Mouse (Mus musculus) kidney, embryonic 16.5 days (tissue): ENCODE data around the gene Fbxo39. TPM values are rescaled to one million over a fixed set of nuclear protein-coding genes. Genes with fewer than 3 reads are reported as not detected.
"Not testable (repeated sequence)": the region's sequence is repeated elsewhere in the genome, so short reads cannot be mapped to it uniquely, and the experiment has no call there.

Source experiments
- ATAC-seq: fragments of 200-750 bp; cut with Nextera tagmentation; 2 replicates; pipeline ENCODE4 v1.8.0; 2017; ENCODE audit warnings: moderate TSS enrichment; ENCODE audit not compliant: low FRiP score, low TSS enrichment
- H3K27ac ChIP-seq: fragments of 300-500 bp; sonication (generic); 2 replicates; pipeline ENCODE4 v1.5.1; 2014; ENCODE audit warnings: low read length
- H3K27me3 ChIP-seq: fragments of 300-500 bp; sonication (generic); 2 replicates; pipeline ENCODE4 v1.6.1; 2014; ENCODE audit warnings: low read length, control low read depth, mixed read lengths; ENCODE audit not compliant: insufficient read depth
- H3K36me3 ChIP-seq: fragments of 300-500 bp; sonication (generic); 2 replicates; pipeline ENCODE4 v1.6.1; 2014; ENCODE audit warnings: low read length, control low read depth, mixed read lengths; ENCODE audit not compliant: insufficient read depth
- H3K4me1 ChIP-seq: fragments of 300-500 bp; sonication (generic); 2 replicates; pipeline ENCODE4 v1.6.1; 2014; ENCODE audit warnings: low read length, control low read depth, mixed read lengths; ENCODE audit not compliant: insufficient read depth
- H3K4me2 ChIP-seq: fragments of 300-500 bp; sonication (generic); replicated peaks from 2 replicates; pipeline ENCODE4 v1.6.1; 2014; ENCODE audit warnings: low read depth, low read length
- H3K4me3 ChIP-seq: fragments of 300-500 bp; sonication (generic); 2 replicates; pipeline ENCODE4 v1.5.1; 2014; ENCODE audit warnings: mild to moderate bottlenecking, low read length
- H3K9ac ChIP-seq: fragments of 300-500 bp; sonication (generic); replicated peaks from 2 replicates; pipeline ENCODE4 v1.6.1; 2014; ENCODE audit warnings: low read length
- H3K9me3 ChIP-seq: fragments of 300-500 bp; sonication (generic); 2 replicates; pipeline ENCODE4 v1.6.1; 2016; ENCODE audit warnings: low read length, control low read depth
- WGBS: fragments of 180-500 bp; shearing (Covaris S2); extraction: QIAGEN DNeasy Blood & Tissue Kit; methylation state at CpG from one replicate; pipeline ENCODE4 v1.1.7; 2014; 5-methylcytosine and 5-hydroxymethylcytosine counted together
- polyA plus RNA-seq: library from polyadenylated mRNA; unstranded; fragments of >200 nt; fragmentation: Nextera tagmentation; extraction: Ambion mirVana; gene quantifications from 2 replicates; pipeline ENCODE4 v1.2.1, GENCODE M21; 2015

Fbxo39 gene
- polyA plus RNA-seq, 1 experiment from 2014 or later, result not detected

GRCm38 (mm10) chr11:72339716-72340115 is 25.5 kb downstream of the Fbxo39 start:
- no peak for ATAC-seq
- Histone ChIP-seq H3K4me2 (no peak overlapping the region), H3K4me1 (peaks cover 28% of the 10 kb centered on the region), H3K4me3 (no peak overlapping the region), H3K36me3 (no peaks in the 10 kb centered on the region), H3K27ac (peak overlapping the region; percentile 83), H3K27me3 (no peaks in the 10 kb centered on the region), H3K9ac (no peak overlapping the region), H3K9me3 (no peaks in the 10 kb centered on the region)
- 83% methylated on average over 4 of the region's 4 CpGs for WGBS

GRCm38 (mm10) chr11:72342549-72343237 is 28.4 kb downstream of the Fbxo39 start:
- no peaks in the 10 kb centered on the region for H3K9me3 ChIP-seq
- peaks cover 28% of the 10 kb centered on the region for H3K4me1 ChIP-seq
- H3K36me3 ChIP-seq, result no peaks in the 10 kb centered on the region
- H3K27ac ChIP-seq, result no peak overlapping the region
- H3K27me3 ChIP-seq, result no peaks in the 10 kb centered on the region
- peak overlapping the region; percentile 32 for H3K4me2 ChIP-seq
- no peak overlapping the region for H3K9ac ChIP-seq
- WGBS, result 11% methylated on average over 7 of the region's 7 CpGs
- peak; percentile 66 for ATAC-seq
- H3K4me3 ChIP-seq, result no peak overlapping the region

GRCm38 (mm10) chr11:72343238-72343625 is 29.0 kb downstream of the Fbxo39 start:
- H3K4me1 ChIP-seq, result peaks cover 24% of the 10 kb centered on the region
- H3K9ac ChIP-seq, H3K27ac ChIP-seq, H3K27me3 ChIP-seq, H3K4me2 ChIP-seq, H3K4me3 ChIP-seq, ATAC-seq, H3K9me3 ChIP-seq, H3K36me3 ChIP-seq: not testable (repeated sequence)
- WGBS, result 90% methylated on average over 5 of the region's 5 CpGs

GRCm38 (mm10) chr11:72343904-72344303 is 29.7 kb downstream of the Fbxo39 start:
- WGBS, result 25% methylated on average over 8 of the region's 8 CpGs

GRCm38 (mm10) chr11:72344486-72344885 is 30.2 kb downstream of the Fbxo39 start:
- Histone ChIP-seq H3K4me1 (peaks cover 16% of the 10 kb centered on the region), H3K27me3 (no peaks in the 10 kb centered on the region), H3K4me3 (no peak overlapping the region), H3K36me3 (no peaks in the 10 kb centered on the region), H3K9me3 (no peaks in the 10 kb centered on the region), H3K27ac (no peak overlapping the region), H3K9ac (no peak overlapping the region), H3K4me2 (no peak overlapping the region)
- 83% methylated on average over 11 of the region's 11 CpGs for WGBS
- no peak for ATAC-seq

More at GRCm38 (mm10) chr11:72343904-72344303, 29.7 kb downstream of the Fbxo39 start:
- no peak overlapping the region for H3K27ac ChIP-seq
- ATAC-seq, result no peak
- H3K9me3 ChIP-seq, result no peaks in the 10 kb centered on the region
- no peak overlapping the region for H3K9ac ChIP-seq
- H3K4me1 ChIP-seq, result peaks cover 20% of the 10 kb centered on the region
- H3K27me3 ChIP-seq, result no peaks in the 10 kb centered on the region
- no peak overlapping the region for H3K4me2 ChIP-seq
- H3K4me3 ChIP-seq, result no peak overlapping the region
- H3K36me3 ChIP-seq, result no peaks in the 10 kb centered on the region

- peaks cover 5% of the 10 kb centered on the region for H3K4me1 ChIP-seq
- H3K4me2 ChIP-seq, result no peak overlapping the region
- 0 out of 2 replicates have a peak overlapping the region, but pooled peaks have one; percentile 34 for H3K27ac ChIP-seq
- no peaks in the 10 kb centered on the region for H3K36me3 ChIP-seq
- no peak overlapping the region for H3K4me3 ChIP-seq
- no peak overlapping the region for H3K9ac ChIP-seq
- no peaks in the 10 kb centered on the region for H3K27me3 ChIP-seq
- no peaks in the 10 kb centered on the region for H3K9me3 ChIP-seq
- WGBS, result 48% methylated on average over 10 of the region's 10 CpGs
- ATAC-seq, result no peak
Observed at GRCm38 (mm10) chr11:72348563-72348962, 34.3 kb downstream of the Fbxo39 start.

- Histone ChIP-seq H3K27ac (0 out of 2 replicates have a peak overlapping the region, but pooled peaks have one; percentile 34), H3K4me3 (no peak overlapping the region)
- 47% methylated on average over 8 of the region's 8 CpGs for WGBS
Observed at GRCm38 (mm10) chr11:72349016-72349415, 34.8 kb downstream of the Fbxo39 start.

GRCm38 (mm10) chr11:72349652-72350051 is 35.4 kb downstream of the Fbxo39 start:
- Histone ChIP-seq H3K4me3 (no peak overlapping the region), H3K4me1 (peaks cover 5% of the 10 kb centered on the region), H3K27ac (no peak overlapping the region), H3K4me2 (no peak overlapping the region), H3K27me3 (no peaks in the 10 kb centered on the region), H3K9me3 (no peaks in the 10 kb centered on the region), H3K36me3 (no peaks in the 10 kb centered on the region), H3K9ac (no peak overlapping the region)
- WGBS, result 61% methylated on average over 4 of the region's 4 CpGs
- no peak for ATAC-seq

More at GRCm38 (mm10) chr11:72349016-72349415, 34.8 kb downstream of the Fbxo39 start:
- H3K4me2 ChIP-seq, result no peak overlapping the region
- H3K9me3 ChIP-seq, result no peaks in the 10 kb centered on the region
- H3K27me3 ChIP-seq, result no peaks in the 10 kb centered on the region
- no peak for ATAC-seq
- H3K36me3 ChIP-seq, result no peaks in the 10 kb centered on the region
- no peak overlapping the region for H3K9ac ChIP-seq
- H3K4me1 ChIP-seq, result peaks cover 5% of the 10 kb centered on the region

GRCm38 (mm10) chr11:72352272-72352671 is 38.0 kb downstream of the Fbxo39 start:
- no peak overlapping the region for H3K9ac ChIP-seq
- no peak overlapping the region for H3K4me2 ChIP-seq
- WGBS, result 50% methylated on average over 1 of the region's 1 CpGs
- ATAC-seq, result no peak
- H3K9me3 ChIP-seq, result no peaks in the 10 kb centered on the region
- H3K27ac ChIP-seq, result no peak overlapping the region
- no peaks in the 10 kb centered on the region for H3K27me3 ChIP-seq
- H3K4me1 ChIP-seq, result peaks cover 9% of the 10 kb centered on the region
- no peaks in the 10 kb centered on the region for H3K36me3 ChIP-seq
- H3K4me3 ChIP-seq, result no peak overlapping the region

GRCm38 (mm10) chr11:72353186-72353585 is 38.9 kb downstream of the Fbxo39 start:
- ATAC-seq, result no peak
- H3K4me1 ChIP-seq, result peaks cover 9% of the 10 kb centered on the region
- no peaks in the 10 kb centered on the region for H3K36me3 ChIP-seq
- no peaks in the 10 kb centered on the region for H3K27me3 ChIP-seq
- no peak overlapping the region for H3K4me3 ChIP-seq
- H3K27ac ChIP-seq, result no peak overlapping the region
- no peaks in the 10 kb centered on the region for H3K9me3 ChIP-seq
- no peak overlapping the region for H3K9ac ChIP-seq
- WGBS, result 84% methylated on average over 3 of the region's 3 CpGs
- no peak overlapping the region for H3K4me2 ChIP-seq
